Mouse (Mus musculus) myocyte (in vitro differentiated cells): ENCODE data around the gene Aamdc.

Experiments used
- E2F4 ChIP-seq: IDR thresholded peaks from one replicate; pipeline ENCODE4 v1.6.1; 2011; ENCODE audit warnings: mild to moderate bottlenecking, control low read depth, moderate library complexity; ENCODE audit not compliant: insufficient read depth
- POLR2A ChIP-seq: IDR thresholded peaks from one replicate; pipeline ENCODE4 v1.6.1; 2011; ENCODE audit warnings: low read depth, mild to moderate bottlenecking, control low read depth, moderate library complexity; ENCODE audit not compliant: insufficient read length
- USF1 ChIP-seq: IDR thresholded peaks from one replicate; pipeline ENCODE4 v1.6.1; 2011; ENCODE audit warnings: low read depth, mild to moderate bottlenecking, control low read depth, moderate library complexity

- TF ChIP-seq POLR2A, result no peak
- TF ChIP-seq USF1, result no peak
- TF ChIP-seq E2F4, result no peak
Observed at GRCm38 (mm10) chr7:97579976-97580842, 912 bp upstream of the Aamdc start.
